Mouse (Mus musculus) cerebellum, adult 9-10 months (tissue): Measurements from ENCODE around the gene Gm15091.
"Not testable (repeated sequence)": the region's sequence is repeated elsewhere in the genome, so short reads cannot be mapped to it uniquely, and the experiment has no call there.

Source experiments
- DNase-seq: peaks from one replicate; pipeline ENCODE4 v3.0.0; 2022

The Gm15091 gene

GRCm38 (mm10) chrX:149941355-149941754, at the start of gene Gm15091:
Gene Gm15091 (plus strand): TSS chrX:149941655.
- DNase-seq: not testable (repeated sequence)
